Mouse (Mus musculus) adrenal gland, postnatal 36 days (tissue): ENCODE measurements around the gene Stk11. TPM values are rescaled to one million over a fixed set of nuclear protein-coding genes. Genes with fewer than 3 reads are reported as not detected.

ENCODE experiments used
- DNase-seq, 2 experiments: peaks; one replicate each; pipeline ENCODE4 v3.0.0; 2021; ENCODE audit warnings: mixed read lengths in 1 of 2
- total RNA-seq, 2 experiments: library from RNA; stranded (reverse); gene quantifications; 2 replicates each; pipeline ENCODE4 v1.2.3; 2021

The Stk11 gene
- total RNA-seq, 2 experiments from 2014 or later = 146 to 149 TPM

DNA sequence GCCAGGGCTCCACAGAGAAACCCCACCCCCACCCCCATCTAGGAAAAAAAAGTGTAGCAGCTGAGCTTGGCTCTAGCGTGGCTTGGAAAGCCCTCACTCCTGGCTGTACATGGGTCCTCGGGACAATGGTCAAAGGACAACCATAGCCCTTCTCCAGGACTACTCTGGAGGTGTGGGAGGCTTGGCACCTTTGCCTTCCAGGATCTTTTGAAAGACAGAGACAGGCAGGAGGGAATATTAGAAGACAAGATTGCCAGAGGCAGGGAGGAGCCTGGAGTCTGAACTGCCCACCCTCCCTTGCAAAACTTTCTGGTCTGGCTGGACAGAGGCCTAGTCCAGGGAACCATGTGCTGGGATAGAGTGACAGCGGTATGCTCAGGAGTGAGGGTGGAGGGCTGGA lies 20.9 kb upstream of the Stk11 start:
- DNase-seq = no peak

DNA sequence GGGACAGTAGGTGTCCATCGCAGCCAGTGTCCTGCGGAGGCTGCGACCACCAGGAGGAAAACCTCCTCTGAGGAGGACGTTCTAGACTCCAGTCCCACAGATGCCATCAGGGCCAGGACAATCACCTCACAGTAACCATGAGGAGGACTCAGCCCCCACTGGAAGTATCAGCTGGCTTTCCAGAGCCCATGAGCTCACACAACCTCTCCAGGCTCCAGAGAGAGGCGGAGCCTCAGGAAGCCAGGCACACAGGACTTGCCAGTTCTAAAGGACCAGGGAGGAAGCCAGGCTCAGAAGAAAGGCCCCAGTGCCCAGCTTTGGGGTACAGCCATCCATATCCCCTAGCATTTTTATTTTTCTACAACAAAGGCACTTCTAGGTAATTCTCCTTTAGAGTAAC lies 20.1 kb upstream of the Stk11 start:
- DNase-seq = peak; percentile 63 to 67

DNA sequence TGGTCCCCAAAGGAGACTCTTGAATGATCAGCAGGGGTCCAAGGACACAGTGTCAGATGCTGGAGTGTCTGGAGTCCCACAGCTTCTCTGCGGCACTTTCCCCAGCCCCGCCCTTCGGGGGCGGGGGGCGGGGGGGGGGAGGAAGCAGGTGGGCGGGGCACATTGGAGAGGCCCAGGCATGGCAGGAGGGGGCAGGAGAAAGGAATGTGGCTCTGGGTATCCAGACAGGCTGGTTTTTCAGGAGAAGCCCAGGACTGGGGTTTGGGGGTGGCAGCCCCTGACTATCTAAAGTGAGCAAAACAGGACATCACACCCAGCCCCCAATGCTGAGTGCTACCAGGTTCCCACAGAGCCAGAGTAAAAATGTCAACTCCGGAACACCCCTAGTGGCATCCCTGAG lies 18.3 kb upstream of the Stk11 start:
- DNase-seq = no peak

DNA sequence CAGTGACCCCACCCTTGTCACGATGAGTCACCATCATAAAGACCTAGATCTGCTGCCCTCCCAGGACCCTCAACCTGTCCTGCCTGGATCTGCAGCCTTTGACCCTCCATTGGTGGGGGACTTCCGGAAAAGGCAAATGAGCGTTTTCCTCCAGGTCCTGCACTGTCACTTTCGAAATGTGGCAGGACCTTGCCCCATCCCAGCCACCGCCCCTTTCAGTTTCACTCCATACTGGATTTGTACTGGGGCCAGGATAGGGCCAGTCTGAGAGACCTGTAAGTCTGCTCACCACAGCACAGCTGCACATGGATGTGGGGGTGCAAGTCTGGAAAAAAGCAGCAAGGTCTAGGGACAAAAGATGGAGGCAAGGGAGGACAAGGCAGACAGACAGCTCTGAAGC lies 17.0 kb upstream of the Stk11 start:
- peak in 1 of 2 experiments; percentile 53 for DNase-seq

DNA sequence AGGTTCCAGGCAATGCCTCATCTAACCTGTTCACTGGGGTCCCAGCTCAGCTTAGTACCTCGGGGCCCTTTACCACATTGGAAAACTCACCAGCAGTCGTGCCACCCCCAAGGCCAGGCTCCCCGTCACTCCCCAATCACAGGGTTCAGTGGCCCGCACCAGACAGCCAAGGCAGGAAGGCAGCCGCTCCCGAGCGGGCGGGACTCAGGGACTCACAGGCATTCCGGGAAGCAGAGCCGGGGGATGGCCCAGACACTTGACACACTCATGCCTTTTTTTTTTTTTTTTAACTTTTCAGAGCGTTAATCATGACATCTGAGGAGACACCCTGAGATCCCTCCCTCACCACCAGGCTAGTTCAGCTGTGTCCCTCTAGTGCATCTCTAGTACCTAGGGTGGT lies 14.6 kb upstream of the Stk11 start:
- peak; percentile 83 to 86 for DNase-seq

DNA sequence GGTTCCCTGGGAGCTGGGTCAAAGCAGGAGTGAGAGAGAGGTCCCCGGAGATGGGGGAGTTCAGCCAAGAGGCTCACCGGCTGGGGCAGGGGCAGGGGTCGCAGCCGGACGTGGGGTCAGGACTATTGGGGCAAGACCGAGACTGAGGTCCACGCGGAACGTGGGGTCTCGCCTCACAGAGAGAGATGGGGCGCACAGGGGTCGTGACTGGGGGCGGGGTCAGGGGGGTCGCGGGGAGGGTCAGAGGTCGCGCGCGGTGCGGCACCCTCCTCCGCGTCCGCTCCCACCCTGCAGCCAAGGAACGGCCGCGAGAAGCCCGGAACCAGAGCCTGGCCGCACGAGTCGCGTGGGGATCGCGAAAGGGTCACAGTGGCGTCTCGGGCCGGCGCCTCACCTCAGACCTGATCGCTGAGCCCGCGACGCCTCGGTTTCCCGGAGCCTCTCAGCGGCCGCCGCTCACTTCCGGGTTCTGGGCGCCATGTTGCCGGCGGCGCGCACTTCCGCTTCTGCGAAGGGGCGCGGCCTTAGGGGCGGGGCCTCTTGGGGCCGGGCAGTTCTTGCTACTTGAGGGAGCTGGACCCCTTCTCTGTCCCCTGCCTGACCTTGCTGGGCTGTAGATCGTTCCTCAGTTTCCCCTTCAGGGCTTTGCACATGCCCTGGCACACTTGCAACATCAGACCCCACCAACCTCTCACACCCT lies 13.2 kb upstream of the Stk11 start:
- peak; percentile 90 to 95 for DNase-seq

DNA sequence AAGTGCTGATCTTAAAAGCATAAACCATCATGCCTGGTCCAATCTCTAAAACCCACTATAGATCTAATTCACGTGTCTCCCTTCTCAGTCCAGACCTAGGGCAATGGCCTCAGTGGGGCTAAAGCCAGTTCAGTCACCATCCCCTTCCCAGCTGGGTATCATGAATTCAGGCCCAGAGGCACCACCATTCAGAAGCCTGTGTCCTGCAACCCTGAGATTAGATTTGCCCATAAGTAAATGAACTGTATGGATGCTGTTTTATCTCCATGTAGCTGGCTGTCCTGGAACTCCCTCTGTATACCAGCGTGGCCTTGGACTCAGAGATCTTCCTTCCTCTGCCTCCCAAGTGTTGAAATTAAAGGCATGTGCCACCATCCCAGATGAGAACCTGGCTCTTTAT lies 12.6 kb upstream of the Stk11 start:
- DNase-seq = no peak

DNA sequence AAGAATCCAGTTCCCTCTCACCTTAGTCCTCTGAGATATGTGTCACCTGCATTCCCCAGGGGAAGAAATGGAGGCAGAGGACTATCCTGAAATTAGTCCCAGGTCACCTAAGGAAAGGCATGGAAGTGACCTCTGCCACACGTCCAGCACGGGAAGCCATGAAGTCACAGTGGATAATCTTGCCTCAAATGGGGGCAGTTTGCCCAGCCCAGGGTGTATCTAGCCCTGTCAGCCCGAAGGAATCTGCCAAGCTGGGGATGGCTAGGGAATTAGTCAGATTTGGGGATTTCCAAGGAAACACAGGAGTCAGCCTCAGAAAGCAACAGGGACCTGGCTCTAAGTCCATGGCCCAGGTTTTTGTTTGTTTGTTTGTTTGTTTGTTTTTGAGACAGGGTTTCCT lies 11.4 kb upstream of the Stk11 start:
- peak; percentile 46 to 59 for DNase-seq

DNA sequence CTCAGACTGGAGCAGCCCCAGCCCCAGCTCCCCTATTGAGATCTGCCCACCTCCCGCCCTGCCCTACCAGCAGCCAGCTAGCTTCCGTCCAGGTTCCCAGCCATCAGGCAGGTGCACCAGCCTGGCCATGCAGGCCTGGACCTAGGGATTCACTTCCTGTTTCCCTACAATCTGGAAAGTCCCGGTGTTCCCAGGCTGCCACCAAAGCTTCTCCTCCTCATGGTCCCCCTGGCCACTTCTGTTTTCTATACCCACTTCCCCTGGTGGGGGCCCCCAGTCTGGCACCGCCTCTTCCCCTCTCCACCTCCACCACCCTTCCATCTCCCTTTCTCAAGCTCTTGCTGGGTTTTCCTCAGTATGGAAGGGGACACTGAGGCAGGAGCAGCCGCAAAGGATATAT lies 10.1 kb upstream of the Stk11 start, which contains the start of gene Sbno2:
TSS of gene Sbno2 (minus strand) at position 112 of the 400 bp plus-strand sequence.
- no peak for DNase-seq

DNA sequence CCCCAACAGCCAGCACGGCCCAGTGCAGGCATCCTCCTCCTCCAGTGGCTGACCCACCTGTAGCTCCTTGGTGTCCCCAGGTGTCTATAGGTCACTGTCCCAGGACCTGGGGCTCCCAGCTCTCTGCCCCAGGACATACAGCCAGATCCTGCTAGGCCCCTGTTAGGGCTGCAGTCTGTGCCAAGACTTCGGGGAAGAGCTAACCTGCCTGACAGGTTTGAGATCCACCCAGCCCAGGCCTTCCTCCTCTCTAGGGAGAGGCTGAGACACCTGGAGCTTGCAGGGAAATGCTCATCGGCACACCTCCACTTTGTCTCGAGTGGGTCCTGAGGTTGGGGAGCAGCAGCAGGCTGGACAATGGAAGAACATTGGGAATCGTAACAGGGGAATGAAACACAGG lies 9.7 kb upstream of the Stk11 start:
- DNase-seq = no peak

DNA sequence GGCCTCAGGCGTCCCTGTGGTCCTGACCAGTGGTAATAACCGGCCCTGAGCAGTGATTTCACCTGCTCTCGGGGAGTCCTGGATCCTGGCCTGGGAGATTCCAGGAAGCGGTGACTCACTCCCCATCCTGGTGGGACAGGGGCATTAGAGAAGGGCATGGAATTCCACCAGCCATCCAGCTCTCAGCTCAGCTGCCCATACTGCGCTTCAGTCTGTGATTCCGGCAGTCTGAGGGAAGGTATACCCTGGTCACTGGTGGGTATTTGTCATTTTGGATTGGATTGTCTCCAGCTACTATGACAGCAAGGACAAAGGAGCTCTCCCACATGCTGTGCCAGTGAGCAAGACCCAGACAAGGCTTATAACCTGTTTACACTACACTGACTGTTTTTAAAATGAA lies 7.9 kb upstream of the Stk11 start:
- peak; percentile 66 to 71 for DNase-seq

DNA sequence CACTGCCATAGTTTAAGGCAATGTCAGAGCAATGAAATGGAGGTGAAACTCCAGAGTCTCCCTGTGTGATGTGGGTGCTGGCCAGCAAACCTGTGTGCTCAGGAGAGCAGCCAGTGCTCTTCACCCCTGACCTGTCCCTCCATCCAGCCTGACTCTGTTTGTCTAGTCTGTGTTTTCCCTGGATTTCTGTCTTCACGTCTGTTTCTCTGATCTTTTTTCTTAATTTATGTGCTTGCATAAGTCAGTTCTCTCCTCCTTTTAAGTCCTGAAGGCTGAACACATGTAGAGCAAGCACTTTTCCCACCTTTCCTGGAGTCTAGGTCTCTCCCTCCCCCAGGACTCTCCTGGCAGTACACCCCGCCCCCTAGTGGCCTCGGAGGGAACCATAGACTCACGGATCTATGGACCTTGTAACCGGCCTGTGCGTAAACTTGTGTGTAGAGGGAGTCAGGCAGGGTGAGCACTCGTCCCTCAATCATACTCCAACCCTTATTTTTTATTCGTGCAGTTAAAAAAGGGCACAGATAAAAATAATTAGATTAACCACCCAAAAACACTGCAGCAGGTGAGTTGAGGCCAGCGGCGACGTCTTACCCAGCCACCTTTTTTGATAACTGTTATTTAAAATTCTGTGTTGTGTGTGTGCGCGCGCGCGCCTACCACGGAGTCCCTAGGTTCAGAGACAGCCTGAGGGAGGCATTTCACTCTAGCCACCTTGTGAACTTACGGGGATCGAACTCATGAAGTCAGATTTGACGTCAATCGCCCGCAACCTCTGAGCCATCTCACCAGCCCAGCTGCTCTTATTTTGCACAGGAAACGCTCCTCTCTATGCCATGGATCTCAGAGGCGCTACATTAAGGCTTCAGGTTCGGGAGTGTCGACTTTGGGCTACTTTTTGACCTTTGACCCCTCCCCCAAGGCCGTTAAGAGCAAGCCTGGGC lies 990 bp upstream of the Stk11 start:
- peak; percentile 97 for DNase-seq

DNA sequence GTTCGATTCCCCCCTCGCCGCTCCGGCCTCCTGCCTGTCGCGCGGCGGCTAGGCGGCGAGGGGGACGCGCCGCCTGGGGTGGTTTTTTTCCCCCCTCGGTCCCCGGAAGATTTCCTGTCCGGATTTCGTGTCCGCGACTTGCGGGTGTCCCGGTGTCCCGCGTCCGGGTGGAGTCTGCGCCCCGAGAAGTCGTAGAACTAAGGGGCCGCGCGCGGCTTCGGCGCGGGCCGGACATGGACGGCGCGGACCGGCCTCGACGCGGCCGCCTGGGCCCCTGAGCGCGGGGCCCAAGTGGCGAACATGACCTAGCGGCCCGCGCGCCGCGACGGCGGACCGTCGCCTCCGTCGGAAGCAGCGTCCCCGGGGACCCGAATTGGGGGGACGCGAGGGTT lies 337 bp downstream of the Stk11 start:
- DNase-seq = no peak

DNA sequence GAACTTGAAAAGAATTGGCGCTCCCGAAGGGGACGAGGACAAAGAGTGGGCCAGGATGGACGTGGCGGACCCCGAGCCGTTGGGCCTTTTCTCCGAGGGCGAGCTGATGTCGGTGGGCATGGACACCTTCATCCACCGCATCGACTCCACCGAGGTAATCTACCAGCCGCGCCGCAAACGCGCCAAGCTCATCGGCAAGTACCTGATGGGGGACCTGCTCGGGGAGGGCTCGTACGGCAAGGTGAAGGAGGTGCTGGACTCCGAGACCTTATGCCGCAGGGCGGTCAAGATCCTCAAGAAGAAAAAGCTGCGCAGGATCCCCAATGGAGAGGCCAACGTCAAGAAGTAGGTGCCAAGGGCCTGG lies 942 bp downstream of the Stk11 start:
- no peak for DNase-seq

DNA sequence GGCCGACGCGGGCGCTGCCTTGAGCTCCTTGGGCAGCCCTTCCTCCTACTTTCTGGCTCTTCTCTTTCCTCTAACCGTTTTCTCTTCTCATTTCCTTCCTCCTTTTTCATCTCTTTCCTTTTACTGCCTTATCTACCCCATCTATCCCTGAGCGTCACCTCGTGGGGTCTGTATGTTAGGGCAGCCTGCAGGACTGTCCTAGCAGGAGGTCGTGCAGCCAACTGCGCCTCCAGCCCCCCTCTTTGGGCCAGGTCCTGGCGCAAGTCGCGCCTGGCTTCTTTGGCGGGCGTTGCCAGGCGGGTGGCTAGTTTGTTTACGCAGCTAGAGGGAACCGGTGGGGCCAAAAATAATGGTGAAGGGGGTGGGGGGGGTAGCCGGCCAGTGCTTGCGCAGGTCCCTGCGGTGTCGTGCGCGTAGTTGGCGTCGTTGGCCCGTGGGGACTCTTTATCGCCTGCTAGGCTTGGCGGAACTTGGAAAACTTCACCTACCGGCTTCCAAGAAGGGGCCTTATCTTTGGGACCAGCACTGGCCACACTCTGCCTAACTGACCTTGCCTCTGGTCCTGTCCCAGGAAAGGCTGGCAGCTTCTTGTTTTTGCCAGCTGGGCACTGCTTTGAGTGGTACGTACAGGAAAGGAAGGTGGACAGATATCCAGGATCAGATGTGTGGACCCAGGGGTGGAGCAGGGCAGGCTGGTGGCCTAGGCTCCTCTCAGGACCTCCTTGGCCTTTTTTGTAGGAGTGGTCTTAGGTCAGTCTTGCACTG lies 1.5 kb downstream of the Stk11 start:
- DNase-seq = peak; percentile 53 to 65

DNA sequence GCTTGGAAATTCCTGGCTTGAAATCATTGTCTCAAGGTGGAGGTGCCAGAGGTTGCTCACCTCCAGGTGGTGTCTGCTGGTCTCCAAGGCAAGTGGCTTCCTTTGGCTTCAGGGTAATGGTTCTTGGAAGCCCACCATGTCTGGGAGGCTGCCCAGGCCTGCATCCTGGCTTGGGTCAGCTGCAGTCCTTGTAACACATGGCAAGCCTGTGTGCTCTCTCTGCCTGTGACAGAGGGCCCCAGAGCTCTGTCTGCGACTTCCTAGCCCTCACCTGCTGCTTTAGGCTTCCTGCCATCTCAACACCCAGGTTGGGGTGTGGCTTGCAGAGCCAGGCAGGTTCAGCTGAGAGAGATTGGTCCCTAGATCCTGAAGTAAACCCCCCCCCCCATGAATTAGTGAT lies 2.1 kb downstream of the Stk11 start:
- DNase-seq = no peak

DNA sequence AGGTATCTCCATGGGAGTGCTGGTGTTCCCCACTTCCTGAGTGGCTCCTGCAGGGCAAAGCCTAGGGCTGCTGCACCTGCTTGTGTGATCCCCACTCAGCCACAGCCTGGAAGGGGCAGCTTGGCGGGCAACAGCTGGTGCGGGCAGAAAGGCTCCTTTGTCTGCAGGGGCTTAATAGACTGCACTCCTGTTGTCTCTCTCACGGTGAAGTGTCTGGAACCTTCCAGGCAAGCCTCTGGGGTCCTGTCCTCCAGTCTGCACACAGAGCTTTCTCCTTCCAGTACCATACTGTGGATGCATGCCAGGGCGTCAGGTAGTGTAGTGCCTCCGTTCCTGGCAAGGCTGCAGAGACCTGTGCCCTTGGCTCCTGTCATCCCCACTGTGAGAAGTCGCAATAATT lies 2.9 kb downstream of the Stk11 start:
- no peak for DNase-seq

DNA sequence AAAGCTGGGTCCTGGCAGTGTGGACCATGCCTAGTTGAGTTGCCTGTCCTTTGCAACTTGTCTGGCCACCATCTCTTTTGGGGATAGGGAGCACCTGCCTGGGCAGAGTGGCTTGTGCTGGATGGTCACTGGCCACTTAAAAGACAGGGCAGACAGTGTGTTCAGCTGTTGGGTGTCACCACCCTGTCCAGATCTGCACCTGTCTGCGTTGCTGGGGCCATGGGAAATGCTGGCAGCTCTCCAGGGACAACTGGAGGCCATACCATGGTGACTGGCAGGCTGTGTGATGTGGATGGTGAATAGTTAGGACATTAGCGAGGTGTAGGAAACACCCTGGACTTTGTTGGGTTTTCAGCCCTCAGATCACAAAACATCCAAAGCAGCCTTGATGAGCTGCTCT lies 4.5 kb downstream of the Stk11 start:
- no peak for DNase-seq

DNA sequence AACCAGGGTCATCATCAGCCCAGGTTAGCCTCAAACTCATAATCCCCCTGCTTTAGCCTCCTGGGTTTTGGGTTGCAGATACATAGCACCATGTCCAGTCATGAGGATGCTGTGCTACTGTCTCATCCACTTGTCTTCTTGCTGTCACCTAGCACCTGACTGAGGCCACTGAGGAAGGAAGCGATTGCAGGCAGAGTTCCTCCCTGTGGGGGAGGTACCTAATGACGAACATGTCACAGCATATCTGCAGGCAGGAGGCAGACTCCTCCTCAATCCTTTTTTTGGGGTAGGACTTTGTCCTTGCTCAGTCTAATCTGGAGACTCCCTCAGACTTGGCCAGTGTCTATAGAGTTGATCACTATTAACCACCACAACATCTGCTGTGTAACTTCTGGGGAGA lies 6.0 kb downstream of the Stk11 start:
- no peak for DNase-seq

DNA sequence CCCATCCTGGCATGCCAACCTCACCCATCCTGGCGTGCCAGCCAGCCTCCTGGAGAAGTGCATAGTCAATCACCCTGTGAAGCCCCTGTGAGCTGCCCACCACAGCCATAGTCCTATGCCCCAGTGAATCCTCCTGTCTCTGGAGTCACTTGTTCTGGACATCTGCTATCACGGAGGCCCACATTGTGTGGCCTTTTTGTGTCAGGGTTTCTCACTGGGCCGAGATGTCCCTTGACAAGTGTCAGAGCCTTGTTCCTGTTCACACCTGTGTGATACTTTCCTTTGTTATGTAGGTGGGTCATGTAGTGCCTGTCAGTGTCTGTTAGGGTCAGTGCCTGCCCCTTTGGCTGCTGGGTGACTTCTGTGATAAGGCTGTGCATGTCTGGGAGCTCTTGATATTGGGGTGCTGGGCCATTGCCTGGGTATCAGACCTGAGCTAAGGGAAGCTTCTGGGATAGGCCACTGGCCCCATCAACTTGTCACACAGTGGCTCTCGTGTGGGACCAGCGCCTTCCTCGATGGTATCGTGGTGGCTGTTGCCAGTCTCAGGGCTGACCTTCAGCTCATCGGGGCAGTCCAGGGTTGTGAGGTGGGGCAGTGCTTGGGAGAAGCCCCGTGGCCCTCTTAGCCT lies 8.4 kb downstream of the Stk11 start:
- DNase-seq = no peak

DNA sequence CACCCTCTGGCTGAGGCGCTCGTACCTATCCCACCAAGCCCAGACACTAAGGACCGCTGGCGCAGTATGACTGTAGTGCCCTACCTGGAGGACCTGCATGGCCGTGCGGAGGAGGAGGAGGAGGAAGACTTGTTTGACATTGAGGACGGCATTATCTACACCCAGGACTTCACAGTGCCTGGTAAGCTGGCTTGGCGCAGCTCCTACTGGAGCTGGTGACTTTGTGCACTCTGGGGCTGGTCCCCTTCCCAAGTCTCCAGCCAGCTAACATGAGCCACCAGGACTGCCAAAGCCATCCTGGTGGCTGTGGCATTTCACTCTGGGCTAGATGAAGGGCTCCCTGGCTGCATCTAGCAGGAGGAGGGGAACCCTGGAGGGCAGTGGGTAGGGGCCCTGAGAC lies 12.3 kb downstream of the Stk11 start:
- no peak for DNase-seq

DNA sequence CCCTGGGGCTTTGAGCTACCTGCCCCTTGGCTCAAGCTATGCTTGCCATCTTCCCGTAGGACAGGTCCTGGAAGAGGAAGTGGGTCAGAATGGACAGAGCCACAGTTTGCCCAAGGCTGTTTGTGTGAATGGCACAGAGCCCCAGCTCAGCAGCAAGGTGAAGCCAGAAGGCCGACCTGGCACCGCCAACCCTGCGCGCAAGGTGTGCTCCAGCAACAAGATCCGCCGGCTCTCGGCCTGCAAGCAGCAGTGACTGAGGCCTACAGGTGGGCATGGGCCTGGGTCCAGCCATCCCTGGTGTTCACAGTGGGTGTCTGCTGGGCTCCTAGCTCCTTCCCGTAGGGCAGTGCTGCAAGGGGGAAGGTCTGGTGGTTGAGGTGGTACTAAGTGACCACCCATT lies 14.2 kb downstream of the Stk11 start:
- DNase-seq = no peak
